Mouse (Mus musculus) heart, adult 2 months (tissue): ENCODE measurements around the gene Actb.

Source experiments
- CTCF ChIP-seq: fragments of 200-600 bp; IDR thresholded peaks from 2 replicates; pipeline ENCODE4 v1.8.1; 2022; ENCODE audit warnings: antibody characterized with exemption, mild to moderate bottlenecking, moderate library complexity
- EP300 ChIP-seq: fragments of 200-500 bp; IDR thresholded peaks from 2 replicates; pipeline ENCODE4 v1.6.1; 2011; ENCODE audit warnings: low read depth, low read length, control low read depth; ENCODE audit not compliant: insufficient read depth
- POLR2A ChIP-seq: fragments of 200-500 bp; IDR thresholded peaks from 2 replicates; pipeline ENCODE4 v1.6.1; 2011; ENCODE audit warnings: mild to moderate bottlenecking, low read depth, low read length, control low read depth; ENCODE audit not compliant: insufficient read depth

DNA sequence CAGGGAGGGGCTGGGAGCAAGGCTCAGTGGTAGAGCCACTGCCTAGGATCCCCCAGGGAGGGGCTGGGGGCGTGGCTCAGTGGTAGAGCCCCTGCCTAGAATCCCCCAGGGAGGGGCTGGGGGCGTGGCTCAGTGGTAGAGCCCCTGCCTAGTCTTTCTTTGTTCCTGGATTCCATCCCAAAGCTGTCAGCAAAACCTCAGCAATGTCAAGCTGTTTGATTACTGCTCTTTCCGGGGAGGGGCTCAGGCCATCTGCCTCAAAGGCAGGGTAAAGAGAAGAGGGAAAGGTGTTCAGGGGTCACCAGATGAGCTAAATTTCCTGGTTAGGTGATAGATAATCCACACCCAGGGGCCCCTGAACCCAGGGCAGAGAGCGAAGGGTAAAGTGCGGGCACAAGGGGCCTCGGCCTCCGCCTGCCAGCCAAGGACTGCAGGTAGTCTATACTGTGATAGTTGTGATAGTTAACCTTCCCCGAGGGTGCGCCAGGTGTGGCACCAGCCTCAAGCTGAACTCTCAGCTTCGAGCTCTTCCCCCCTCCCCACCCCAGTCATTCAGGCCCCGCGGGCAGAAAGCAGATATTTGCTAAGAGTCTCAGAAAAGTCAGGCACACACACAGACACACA, 17.9 kb upstream of the Actb start:
- TF ChIP-seq CTCF (no peak), POLR2A (no peak), EP300 (no peak)
